Mouse (Mus musculus) erythroblast, embryonic 14.5 days (primary cell): Measurements from ENCODE around the gene Ppfibp1.

Experiments used
- GATA1 ChIP-seq: IDR thresholded peaks from 2 replicates; pipeline ENCODE4 v1.6.1; 2012; ENCODE audit warnings: low read length, inconsistent platforms, mixed read lengths
- TAL1 ChIP-seq: IDR thresholded peaks from 3 replicates; pipeline ENCODE4 v1.6.1; 2012; ENCODE audit warnings: low read length, inconsistent platforms, mixed read lengths

DNA sequence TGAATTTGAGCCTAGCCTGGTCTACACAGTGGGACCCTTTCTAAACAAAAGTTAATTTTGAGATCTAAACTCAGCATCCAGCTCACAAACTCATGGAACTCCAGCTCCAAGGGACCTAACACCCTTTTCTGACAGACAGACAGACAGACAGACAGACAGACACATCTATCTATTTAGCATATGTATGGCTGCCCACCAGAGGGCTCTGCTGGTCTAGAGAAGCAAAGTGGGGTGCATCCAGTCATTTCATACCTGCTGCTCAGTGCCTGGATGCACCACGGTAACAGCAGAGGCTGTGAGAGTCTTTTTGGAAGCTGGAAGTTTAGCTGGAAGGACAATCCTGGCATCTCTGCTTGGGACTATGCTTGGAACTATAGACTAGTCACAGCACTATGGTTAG, 125.3 kb downstream of the Ppfibp1 start:
- TF ChIP-seq TAL1 (no peak), GATA1 (no peak)
